ENCODE assay signal across 10 mouse cellular contexts in genomic region chr17:71289572-71290176, GRCm38 (mm10). TPM values are rescaled to one million over a fixed set of nuclear protein-coding genes. Genes with fewer than 3 reads are reported as not detected.
DNase-seq lines count a peak whose midpoint lies in the region; ATAC-seq and TF ChIP-seq lines count a peak whose summit lies in the region.
"Had no signal": no experiment of that assay in that cellular context is flagged by ENCODE, and none has a peak within 500 bp of the region (broad histone marks: within the 10 kb centered on the region; RNA-seq: fewer than 3 reads in every experiment).

No protein-coding gene starts in this region.

- no peak overlapping the region for H3K27ac ChIP-seq in intestine, embryonic 15.5 days
- H3K27ac ChIP-seq in intestine, postnatal 0 days (ENCODE audit: low read depth, low read length), result no peak overlapping the region
- H3K27ac ChIP-seq in liver, postnatal 0 days (ENCODE audit: low read depth), result peak overlapping the region; percentile 85
- H3K27ac ChIP-seq: forebrain, embryonic 15.5 days had no signal

- 77% methylated on average over 6 of the region's 6 CpGs for WGBS in intestine, embryonic 15.5 days
- WGBS in intestine, postnatal 0 days, result 78% methylated on average over 6 of the region's 6 CpGs
- WGBS in liver, postnatal 0 days (ENCODE audit: insufficient replicate concordance), result 59% methylated on average over 6 of the region's 6 CpGs

- H3K4me3 ChIP-seq in intestine, embryonic 15.5 days (replicated peaks), result no peak overlapping the region
- H3K4me3 ChIP-seq in intestine, postnatal 0 days (ENCODE audit: low read depth, low read length), result no peak overlapping the region
- H3K4me3 ChIP-seq in liver, postnatal 0 days (ENCODE audit: low read depth, low read length), result no peak overlapping the region
- H3K4me3 ChIP-seq: forebrain, embryonic 15.5 days had no signal

- no peak overlapping the region for H3K9ac ChIP-seq in intestine, embryonic 15.5 days
- H3K9ac ChIP-seq in intestine, postnatal 0 days (ENCODE audit: low read depth, low read length), result no peak overlapping the region
- H3K9ac ChIP-seq in liver, postnatal 0 days (replicated peaks), result no peak overlapping the region; the same call in 1 of the 2 replicates
- H3K9ac ChIP-seq: forebrain, embryonic 15.5 days had no signal

- peaks cover 5% of the 10 kb centered on the region; the same call in 1 of the 2 replicates for H3K4me1 ChIP-seq in intestine, embryonic 15.5 days (replicated peaks)
- H3K4me1 ChIP-seq in intestine, postnatal 0 days (replicated peaks; ENCODE audit: control insufficient read depth, insufficient read depth, low read length), result no peaks in the 10 kb centered on the region
- peaks cover 89% of the 10 kb centered on the region for H3K4me1 ChIP-seq in liver, postnatal 0 days (ENCODE audit: insufficient read depth)
- H3K4me1 ChIP-seq: forebrain, embryonic 15.5 days had no signal

- intact Hi-C loops in gastrocnemius, postnatal 36 days (cut with DNase I), result no loop called here

- no peak for TF ChIP-seq CTCF in intestine, postnatal 0 days (IDR thresholded peaks at IDR 0.05; ENCODE audit: low read depth)
- no peak for TF ChIP-seq CTCF in brain, embryonic 14.5 days (IDR thresholded peaks at IDR 0.05; ENCODE audit: borderline replicate concordance, extremely low read depth, insufficient read depth, insufficient read length)
- TF ChIP-seq CTCF in liver, postnatal 0 days (IDR thresholded peaks at IDR 0.05; ENCODE audit: low read depth), result no peak

- no peaks in the 10 kb centered on the region for H3K36me3 ChIP-seq in intestine, embryonic 15.5 days
- H3K36me3 ChIP-seq in intestine, postnatal 0 days (ENCODE audit: control insufficient read depth, insufficient read depth), result no peaks in the 10 kb centered on the region
- no peaks in the 10 kb centered on the region for H3K36me3 ChIP-seq in liver, postnatal 0 days (replicated peaks; ENCODE audit: insufficient read depth, low read length)
- H3K36me3 ChIP-seq: forebrain, embryonic 15.5 days had no signal

- peak; percentile 74 for TF ChIP-seq EP300 in liver, postnatal 0 days (IDR thresholded peaks at IDR 0.05; ENCODE audit: low read depth)

- H3K9me3 ChIP-seq in intestine, embryonic 15.5 days, result no peaks in the 10 kb centered on the region
- H3K9me3 ChIP-seq in intestine, postnatal 0 days (ENCODE audit: control insufficient read depth), result no peaks in the 10 kb centered on the region
- H3K9me3 ChIP-seq in liver, postnatal 0 days (ENCODE audit: low read length), result no peaks in the 10 kb centered on the region
- H3K9me3 ChIP-seq: forebrain, embryonic 15.5 days had no signal

- peak; percentile 31 for ATAC-seq in intestine, embryonic 15.5 days
- ATAC-seq in intestine, postnatal 0 days, result no peak
- ATAC-seq in erythroblast, adult 5-6 weeks (replicated peaks; ENCODE audit: low FRiP score, poor library complexity, severe bottlenecking), result peak; percentile 22; the same call in 1 of the 2 replicates
- ATAC-seq in liver, postnatal 0 days, result peak; percentile 26
- ATAC-seq: forebrain, embryonic 15.5 days; inflammation-experienced regulatory T-cells, adult 6 months had no signal

- peak; percentile 13 for DNase-seq in brain, embryonic 14.5 days (ENCODE audit: low read depth)
- no peak for DNase-seq in liver, postnatal 0 days
- no peak for DNase-seq in neural tube, embryonic 10.5 days (ENCODE audit: extremely low spot score, low spot score)
- DNase-seq in gastrocnemius, postnatal 36 days, result no peak
- DNase-seq: lung, postnatal 36 days had no signal

- TF ChIP-seq POLR2A in brain, embryonic 14.5 days (IDR thresholded peaks at IDR 0.05; ENCODE audit: borderline replicate concordance, extremely low read depth, insufficient read depth, insufficient read length, poor library complexity, severe bottlenecking), result no peak

- H3K4me2 ChIP-seq in intestine, embryonic 15.5 days (replicated peaks), result no peak overlapping the region
- no peak overlapping the region for H3K4me2 ChIP-seq in intestine, postnatal 0 days (replicated peaks; ENCODE audit: low read depth)
- peak overlapping the region; percentile 7; the same call in 1 of the 2 replicates for H3K4me2 ChIP-seq in liver, postnatal 0 days (ENCODE audit: low read depth, low read length)
- H3K4me2 ChIP-seq: forebrain, embryonic 15.5 days had no signal

- no peaks in the 10 kb centered on the region for H3K27me3 ChIP-seq in intestine, embryonic 15.5 days (replicated peaks)
- no peaks in the 10 kb centered on the region for H3K27me3 ChIP-seq in intestine, postnatal 0 days (replicated peaks; ENCODE audit: control insufficient read depth, insufficient read depth, low read length)
- no peaks in the 10 kb centered on the region for H3K27me3 ChIP-seq in liver, postnatal 0 days (ENCODE audit: insufficient read depth, low read length)
- H3K27me3 ChIP-seq: forebrain, embryonic 15.5 days had no signal

RNA-seq across cellular contexts. Expression of gene Emilin2, which starts 22.1 kb away (rescaled TPM):
- 2.6 and 2.7 TPM in 2 replicates for polyA plus RNA-seq in intestine, embryonic 15.5 days (2015; fragmentation: Nextera tagmentation; extraction: Ambion mirVana)
- 0.82 and 1.7 TPM in 2 replicates for polyA plus RNA-seq in intestine, postnatal 0 days (2015; fragmentation: Nextera tagmentation; extraction: Ambion mirVana)
- 1.8 and 2.0 TPM in 2 replicates for polyA plus RNA-seq in brain, embryonic 14.5 days (2012; rRNA removed)
- 92.0 and 100 TPM in 2 replicates for total RNA-seq in erythroblast, adult 5-6 weeks (2015; ENCODE audit: low replicate concordance)
- total RNA-seq in erythroblast, adult 5-6 weeks (2017; ENCODE audit: low replicate concordance), result 129 and 143 TPM in 2 replicates
- polyA plus RNA-seq in liver, postnatal 0 days (2015; fragmentation: Nextera tagmentation; extraction: Ambion mirVana), result 10.0 and 12.0 TPM in 2 replicates
- total RNA-seq in gastrocnemius, postnatal 36 days (2021), result 1 to 10 TPM; 6.6 to 6.7 TPM
